Mouse (Mus musculus): Measurements from ENCODE around the gene Ror1.

GRCm38 (mm10) chr4:100232541-100232940, 136.9 kb downstream of the Ror1 start:
- TF ChIP-seq USF1 (IDR thresholded peaks at IDR 0.05; ENCODE audit: low read depth) (no peak), POLR2A (IDR thresholded peaks at IDR 0.05; ENCODE audit: insufficient read length, low read depth) (no peak)
